ENCODE assay signal across 32 mouse cellular contexts in genomic region chr1:61061892-61062460, GRCm38 (mm10).
DNase-seq lines count a peak whose midpoint lies in the region; ATAC-seq and TF ChIP-seq lines count a peak whose summit lies in the region.
"Had no signal": no experiment of that assay in that cellular context is flagged by ENCODE, and none has a peak within 500 bp of the region (broad histone marks: within the 10 kb centered on the region; RNA-seq: fewer than 3 reads in every experiment).

No protein-coding gene starts in this region.

- TF ChIP-seq POLR2A in lung, adult 2 months (IDR thresholded peaks at IDR 0.05; ENCODE audit: borderline replicate concordance, extremely low read depth, low read depth, low read length) = no peak
- TF ChIP-seq POLR2A in brain, embryonic 14.5 days (IDR thresholded peaks at IDR 0.05; ENCODE audit: borderline replicate concordance, extremely low read depth, insufficient read depth, insufficient read length, poor library complexity, severe bottlenecking) = no peak

- no peak overlapping the region for H3K4me2 ChIP-seq in forebrain, embryonic 12.5 days
- no peak overlapping the region for H3K4me2 ChIP-seq in forebrain, embryonic 11.5 days (ENCODE audit: low read depth, low read length, severe bottlenecking)
- no peak overlapping the region for H3K4me2 ChIP-seq in lung, embryonic 14.5 days
- no peak overlapping the region for H3K4me2 ChIP-seq in forebrain, postnatal 0 days (ENCODE audit: low read depth)
- H3K4me2 ChIP-seq: heart, embryonic 12.5 days; hindbrain, embryonic 14.5 days; kidney, embryonic 15.5 days; liver, embryonic 11.5 days had no signal

- ATAC-seq in forebrain, embryonic 12.5 days (ENCODE audit: low FRiP score) = no peak
- ATAC-seq in forebrain, embryonic 11.5 days (replicated peaks; ENCODE audit: low FRiP score) = no peak
- ATAC-seq in lung, embryonic 14.5 days (ENCODE audit: insufficient read depth) = no peak
- ATAC-seq in forebrain, postnatal 0 days = no peak
- ATAC-seq: lung, postnatal 0 days; Patski had no signal

- no peak overlapping the region for H3K4me3 ChIP-seq in forebrain, embryonic 12.5 days (replicated peaks)
- no peak overlapping the region for H3K4me3 ChIP-seq in forebrain, embryonic 11.5 days (ENCODE audit: low read depth, low read length)
- H3K4me3 ChIP-seq in lung, embryonic 14.5 days (ENCODE audit: low read depth, low read length) = no peak overlapping the region
- no peak overlapping the region for H3K4me3 ChIP-seq in lung, adult 2 months (replicated peaks; ENCODE audit: extremely low read depth, low read depth, low read length)
- H3K4me3 ChIP-seq in forebrain, postnatal 0 days (ENCODE audit: low read depth, low read length) = no peak overlapping the region
- H3K4me3 ChIP-seq: heart, adult 2 months; heart, embryonic 12.5 days; kidney, embryonic 15.5 days; layer of hippocampus, adult 2 months; left cerebral cortex, adult 2 months; myocyte had no signal

- no peak for DNase-seq in forebrain, embryonic 11.5 days (ENCODE audit: low spot score)
- peak; percentile 44 for DNase-seq in lung, embryonic 14.5 days
- no peak for DNase-seq in lung, adult 2 months
- DNase-seq in brain, embryonic 14.5 days (ENCODE audit: low read depth) = peak; percentile 66
- peak; percentile 47 for DNase-seq in forebrain, postnatal 0 days
- no peak for DNase-seq in right cerebral cortex, adult 18-20 months
- DNase-seq in left cerebral cortex, postnatal 10 days (ENCODE audit: extremely low spot score in 1 of 2, low spot score in 2 of 2) = no peak
- DNase-seq: adrenal gland, postnatal 10 days; cerebellum, adult 11-12 months; cerebellum, adult 9-11 months; embryo, embryonic 11 days; heart, adult 2 months; heart, postnatal 4 days; kidney, adult 18-20 months; kidney, postnatal 25 days; left cerebral cortex, postnatal 4 days; retina, postnatal 1 day; right cerebral cortex, postnatal 25 days; thymus, adult 18-20 months; thymus, postnatal 25 days had no signal

- H3K9me3 ChIP-seq in forebrain, embryonic 12.5 days = no peaks in the 10 kb centered on the region
- H3K9me3 ChIP-seq in forebrain, embryonic 11.5 days (ENCODE audit: control insufficient read depth, low read length) = no peaks in the 10 kb centered on the region
- H3K9me3 ChIP-seq in lung, embryonic 14.5 days (ENCODE audit: low read depth, low read length) = no peaks in the 10 kb centered on the region
- no peaks in the 10 kb centered on the region for H3K9me3 ChIP-seq in forebrain, postnatal 0 days (ENCODE audit: low read length)
- H3K9me3 ChIP-seq: heart, embryonic 12.5 days; kidney, embryonic 15.5 days had no signal

- H3K27ac ChIP-seq in forebrain, embryonic 12.5 days = 0 out of 2 replicates have a peak overlapping the region, but pooled peaks have one; percentile 36
- no peak overlapping the region for H3K27ac ChIP-seq in forebrain, embryonic 11.5 days (ENCODE audit: low read depth, low read length)
- no peak overlapping the region for H3K27ac ChIP-seq in lung, embryonic 14.5 days (ENCODE audit: low read depth)
- H3K27ac ChIP-seq in forebrain, postnatal 0 days (ENCODE audit: low read depth, low read length) = no peak overlapping the region
- H3K27ac ChIP-seq: heart, adult 2 months; hindbrain, embryonic 14.5 days; kidney, embryonic 15.5 days; layer of hippocampus, adult 2 months; left cerebral cortex, adult 2 months; macrophage; stomach, postnatal 0 days had no signal

- intact Hi-C loops in left cerebral cortex, postnatal 10 days (cut with DNase I) = no loop called here

- 0 out of 2 replicates have a peak, but pooled peaks cover 2% of the 10 kb centered on the region for H3K4me1 ChIP-seq in forebrain, embryonic 12.5 days
- H3K4me1 ChIP-seq in forebrain, embryonic 11.5 days (replicated peaks; ENCODE audit: control insufficient read depth, insufficient read depth, low read length) = no peaks in the 10 kb centered on the region
- H3K4me1 ChIP-seq in lung, embryonic 14.5 days (ENCODE audit: insufficient read depth) = no peaks in the 10 kb centered on the region
- no peaks in the 10 kb centered on the region for H3K4me1 ChIP-seq in lung, adult 2 months (ENCODE audit: control insufficient read depth, insufficient read depth, low read length)
- H3K4me1 ChIP-seq in forebrain, postnatal 0 days (ENCODE audit: insufficient read depth) = no peaks in the 10 kb centered on the region
- H3K4me1 ChIP-seq: heart, embryonic 12.5 days had no signal

- WGBS in forebrain, embryonic 12.5 days = 38% methylated on average over 3 of the region's 3 CpGs
- 50% methylated on average over 3 of the region's 3 CpGs for WGBS in forebrain, embryonic 11.5 days
- WGBS in lung, embryonic 14.5 days = 57% methylated on average over 3 of the region's 3 CpGs
- WGBS in lung, adult 2 months = 76% methylated on average over 3 of the region's 3 CpGs
- 23% methylated on average over 3 of the region's 3 CpGs for WGBS in forebrain, postnatal 0 days

- H3K27me3 ChIP-seq in forebrain, embryonic 12.5 days = no peaks in the 10 kb centered on the region
- H3K27me3 ChIP-seq in forebrain, embryonic 11.5 days (ENCODE audit: control insufficient read depth, insufficient read depth, low read length) = no peaks in the 10 kb centered on the region
- no peaks in the 10 kb centered on the region for H3K27me3 ChIP-seq in lung, embryonic 14.5 days (ENCODE audit: insufficient read depth, low read length)
- no peaks in the 10 kb centered on the region for H3K27me3 ChIP-seq in forebrain, postnatal 0 days (ENCODE audit: insufficient read depth, low read length)
- H3K27me3 ChIP-seq: heart, embryonic 12.5 days; kidney, embryonic 15.5 days had no signal

- no peaks in the 10 kb centered on the region for H3K36me3 ChIP-seq in forebrain, embryonic 12.5 days (replicated peaks)
- H3K36me3 ChIP-seq in forebrain, embryonic 11.5 days (ENCODE audit: control insufficient read depth, insufficient read depth, low read length) = no peaks in the 10 kb centered on the region
- H3K36me3 ChIP-seq in lung, embryonic 14.5 days (ENCODE audit: insufficient read depth) = no peaks in the 10 kb centered on the region
- H3K36me3 ChIP-seq in forebrain, postnatal 0 days (ENCODE audit: insufficient read depth) = no peaks in the 10 kb centered on the region
- H3K36me3 ChIP-seq: heart, embryonic 12.5 days; kidney, embryonic 15.5 days had no signal

- TF ChIP-seq CTCF in lung, embryonic 14.5 days (IDR thresholded peaks at IDR 0.05; ENCODE audit: low read depth) = no peak
- TF ChIP-seq CTCF in lung, adult 2 months (IDR thresholded peaks at IDR 0.05; ENCODE audit: insufficient read depth, low read length) = no peak
- TF ChIP-seq CTCF in brain, embryonic 14.5 days (IDR thresholded peaks at IDR 0.05; ENCODE audit: borderline replicate concordance, extremely low read depth, insufficient read depth, insufficient read length) = no peak
- no peak for TF ChIP-seq CTCF in forebrain, postnatal 0 days (IDR thresholded peaks at IDR 0.05; ENCODE audit: low read depth)

- H3K9ac ChIP-seq in forebrain, embryonic 12.5 days = no peak overlapping the region
- H3K9ac ChIP-seq in forebrain, embryonic 11.5 days (ENCODE audit: low read length) = no peak overlapping the region
- H3K9ac ChIP-seq in lung, embryonic 14.5 days = no peak overlapping the region
- no peak overlapping the region for H3K9ac ChIP-seq in forebrain, postnatal 0 days
- H3K9ac ChIP-seq: heart, embryonic 12.5 days; hindbrain, embryonic 14.5 days; kidney, embryonic 15.5 days had no signal

Comparison
In these comparisons a context has a peak if more than half of its experiments do, and no peak if none do; other contexts are left out.
1. DNase-seq: peak in lung, embryonic 14.5 days (single experiment), brain, embryonic 14.5 days (single experiment) and forebrain, postnatal 0 days (single experiment); none in forebrain, embryonic 11.5 days (single experiment), lung, adult 2 months (single experiment), right cerebral cortex, adult 18-20 months (single experiment) and left cerebral cortex, postnatal 10 days (0 of 2).